Mouse (Mus musculus) activated CD4-positive, CD25-positive, alpha-beta regulatory T cell (primary cell): ENCODE results near the gene Gm20816. TPM values are rescaled to one million over a fixed set of nuclear protein-coding genes. Genes with fewer than 3 reads are reported as not detected.

ENCODE experiments used
- polyA plus RNA-seq, 2 experiments: library from polyadenylated mRNA; unstranded; fragments of 100-300 nt; shearing (Covaris generic); gene quantifications; one replicate each; pipeline ENCODE4 v1.2.1; 2017

The Gm20816 gene
- not detected for polyA plus RNA-seq

GRCm38 (mm10) chrY:68537655-68538054 lies at the start of gene Gm20816:
Gm20816 (plus strand) TSS chrY:68537955.

Other genes with a start within 250 kb of the Gm20816 start
- not detected for gene Gm20937, start 243.1 kb upstream of the Gm20816 start, polyA plus RNA-seq